Mouse (Mus musculus): Measurements from ENCODE around the gene Rita1. TPM values are rescaled to one million over a fixed set of nuclear protein-coding genes. Genes with fewer than 3 reads are reported as not detected.

Gene Rita1
- polyA plus RNA-seq, 1 experiment from 2014 or later, result 13.4 TPM

- no peaks in the 10 kb centered on the region for H3K9me3 ChIP-seq (replicated peaks; ENCODE audit: control insufficient read depth, low read length)
- H3K4me1 ChIP-seq (ENCODE audit: control insufficient read depth, insufficient read depth, low read length), result peaks cover 86% of the 10 kb centered on the region
- no peak overlapping the region for H3K4me2 ChIP-seq (ENCODE audit: low read depth, low read length)
- H3K27me3 ChIP-seq (ENCODE audit: control insufficient read depth, insufficient read depth, low read length), result no peaks in the 10 kb centered on the region
- no peak for ATAC-seq (ENCODE audit: insufficient read depth, low FRiP score)
- H3K36me3 ChIP-seq (ENCODE audit: control insufficient read depth, insufficient read depth, low read length), result no peaks in the 10 kb centered on the region
- peak overlapping the region; percentile 47 for H3K9ac ChIP-seq (ENCODE audit: low read length)
- peak overlapping the region; percentile 74 for H3K27ac ChIP-seq (ENCODE audit: low read length)
- 63% methylated on average over 14 of the region's 14 CpGs for WGBS
- H3K4me3 ChIP-seq (replicated peaks; ENCODE audit: low read length), result no peak overlapping the region
Observed at GRCm38 (mm10) chr5:120567761-120568211, 44.6 kb downstream of the Rita1 start.

GRCm38 (mm10) chr5:120567253-120567701 lies 45.1 kb downstream of the Rita1 start:
- Histone ChIP-seq H3K27ac (ENCODE audit: low read length) (peak overlapping the region; percentile 74), H3K4me2 (ENCODE audit: low read depth, low read length) (no peak overlapping the region), H3K27me3 (ENCODE audit: control insufficient read depth, insufficient read depth, low read length) (no peaks in the 10 kb centered on the region), H3K9me3 (replicated peaks; ENCODE audit: control insufficient read depth, low read length) (no peaks in the 10 kb centered on the region), H3K9ac (ENCODE audit: low read length) (peak overlapping the region; percentile 47), H3K4me3 (replicated peaks; ENCODE audit: low read length) (no peak overlapping the region), H3K36me3 (ENCODE audit: control insufficient read depth, insufficient read depth, low read length) (no peaks in the 10 kb centered on the region), H3K4me1 (ENCODE audit: control insufficient read depth, insufficient read depth, low read length) (peaks cover 87% of the 10 kb centered on the region)
- no peak for ATAC-seq (ENCODE audit: insufficient read depth, low FRiP score)
- 43% methylated on average over 21 of the region's 21 CpGs for WGBS

GRCm38 (mm10) chr5:120566681-120567252 lies 45.6 kb downstream of the Rita1 start:
- no peaks in the 10 kb centered on the region for H3K27me3 ChIP-seq (ENCODE audit: control insufficient read depth, insufficient read depth, low read length)
- H3K27ac ChIP-seq (ENCODE audit: low read length), result peak overlapping the region; percentile 74
- H3K9me3 ChIP-seq (replicated peaks; ENCODE audit: control insufficient read depth, low read length), result no peaks in the 10 kb centered on the region
- 59% methylated on average over 9 of the region's 9 CpGs for WGBS
- no peaks in the 10 kb centered on the region for H3K36me3 ChIP-seq (ENCODE audit: control insufficient read depth, insufficient read depth, low read length)
- H3K9ac ChIP-seq (ENCODE audit: low read length), result peak overlapping the region; percentile 47
- no peak for ATAC-seq (ENCODE audit: insufficient read depth, low FRiP score)
- H3K4me1 ChIP-seq (ENCODE audit: control insufficient read depth, insufficient read depth, low read length), result peaks cover 84% of the 10 kb centered on the region
- H3K4me3 ChIP-seq (replicated peaks; ENCODE audit: low read length), result no peak overlapping the region
- H3K4me2 ChIP-seq (ENCODE audit: low read depth, low read length), result no peak overlapping the region

- H3K27ac ChIP-seq (ENCODE audit: low read length), result peak overlapping the region; percentile 74
- H3K36me3 ChIP-seq (ENCODE audit: control insufficient read depth, insufficient read depth, low read length), result no peaks in the 10 kb centered on the region
- 52% methylated on average over 5 of the region's 5 CpGs for WGBS
- no peaks in the 10 kb centered on the region for H3K27me3 ChIP-seq (ENCODE audit: control insufficient read depth, insufficient read depth, low read length)
- H3K4me2 ChIP-seq (ENCODE audit: low read depth, low read length), result no peak overlapping the region; the same call in 1 of the 2 replicates
- ATAC-seq (ENCODE audit: insufficient read depth, low FRiP score), result no peak
- no peaks in the 10 kb centered on the region for H3K9me3 ChIP-seq (replicated peaks; ENCODE audit: control insufficient read depth, low read length)
- H3K4me1 ChIP-seq (ENCODE audit: control insufficient read depth, insufficient read depth, low read length), result peaks cover 80% of the 10 kb centered on the region
- no peak overlapping the region for H3K4me3 ChIP-seq (replicated peaks; ENCODE audit: low read length)
- H3K9ac ChIP-seq (ENCODE audit: low read length), result peak overlapping the region; percentile 47
Observed at GRCm38 (mm10) chr5:120566101-120566500, 46.3 kb downstream of the Rita1 start.

- peaks cover 79% of the 10 kb centered on the region for H3K4me1 ChIP-seq (ENCODE audit: control insufficient read depth, insufficient read depth, low read length)
- no peak for ATAC-seq (ENCODE audit: insufficient read depth, low FRiP score)
- H3K4me3 ChIP-seq (replicated peaks; ENCODE audit: low read length), result no peak overlapping the region
- no peaks in the 10 kb centered on the region for H3K27me3 ChIP-seq (ENCODE audit: control insufficient read depth, insufficient read depth, low read length)
- WGBS, result 39% methylated on average over 15 of the region's 15 CpGs
- H3K36me3 ChIP-seq (ENCODE audit: control insufficient read depth, insufficient read depth, low read length), result no peaks in the 10 kb centered on the region
- no peak overlapping the region for H3K4me2 ChIP-seq (ENCODE audit: low read depth, low read length)
- no peaks in the 10 kb centered on the region for H3K9me3 ChIP-seq (replicated peaks; ENCODE audit: control insufficient read depth, low read length)
- H3K27ac ChIP-seq (ENCODE audit: low read length), result peak overlapping the region; percentile 74
- H3K9ac ChIP-seq (ENCODE audit: low read length), result peak overlapping the region; percentile 47
Observed at GRCm38 (mm10) chr5:120565171-120565905, 47.1 kb downstream of the Rita1 start.

- no peak for ATAC-seq (ENCODE audit: insufficient read depth, low FRiP score)
- Histone ChIP-seq H3K4me2 (ENCODE audit: low read depth, low read length) (peak overlapping the region; percentile 16; the same call in 1 of the 2 replicates), H3K9ac (ENCODE audit: low read length) (no peak overlapping the region), H3K27me3 (ENCODE audit: control insufficient read depth, insufficient read depth, low read length) (no peaks in the 10 kb centered on the region), H3K9me3 (replicated peaks; ENCODE audit: control insufficient read depth, low read length) (no peaks in the 10 kb centered on the region), H3K4me3 (replicated peaks; ENCODE audit: low read length) (no peak overlapping the region), H3K36me3 (ENCODE audit: control insufficient read depth, insufficient read depth, low read length) (no peaks in the 10 kb centered on the region), H3K4me1 (ENCODE audit: control insufficient read depth, insufficient read depth, low read length) (peaks cover 80% of the 10 kb centered on the region), H3K27ac (ENCODE audit: low read length) (peak overlapping the region; percentile 94)
- WGBS, result 21% methylated on average over 4 of the region's 4 CpGs
Observed at GRCm38 (mm10) chr5:120563914-120564311, 48.5 kb downstream of the Rita1 start.

GRCm38 (mm10) chr5:120562956-120563913 lies 49.2 kb downstream of the Rita1 start:
- H3K4me1 ChIP-seq (ENCODE audit: control insufficient read depth, insufficient read depth, low read length), result peaks cover 80% of the 10 kb centered on the region
- no peak overlapping the region for H3K4me3 ChIP-seq (replicated peaks; ENCODE audit: low read length)
- H3K9ac ChIP-seq (ENCODE audit: low read length), result peak overlapping the region; percentile 59
- no peaks in the 10 kb centered on the region for H3K27me3 ChIP-seq (ENCODE audit: control insufficient read depth, insufficient read depth, low read length)
- WGBS, result 26% methylated on average over 28 of the region's 28 CpGs
- H3K27ac ChIP-seq (ENCODE audit: low read length), result peak overlapping the region; percentile 94
- H3K4me2 ChIP-seq (ENCODE audit: low read depth, low read length), result peak overlapping the region; percentile 16; the same call in 1 of the 2 replicates
- H3K36me3 ChIP-seq (ENCODE audit: control insufficient read depth, insufficient read depth, low read length), result no peaks in the 10 kb centered on the region
- H3K9me3 ChIP-seq (replicated peaks; ENCODE audit: control insufficient read depth, low read length), result no peaks in the 10 kb centered on the region
- peak; percentile 74 for ATAC-seq (ENCODE audit: insufficient read depth, low FRiP score)

- Histone ChIP-seq H3K4me2 (ENCODE audit: low read depth, low read length) (peak overlapping the region; percentile 45), H3K4me1 (ENCODE audit: control insufficient read depth, insufficient read depth, low read length) (peaks cover 58% of the 10 kb centered on the region), H3K27ac (ENCODE audit: low read length) (peak overlapping the region; percentile 86), H3K9ac (ENCODE audit: low read length) (peak overlapping the region; percentile 56), H3K9me3 (replicated peaks; ENCODE audit: control insufficient read depth, low read length) (no peaks in the 10 kb centered on the region), H3K27me3 (ENCODE audit: control insufficient read depth, insufficient read depth, low read length) (no peaks in the 10 kb centered on the region), H3K36me3 (ENCODE audit: control insufficient read depth, insufficient read depth, low read length) (no peaks in the 10 kb centered on the region), H3K4me3 (replicated peaks; ENCODE audit: low read length) (peak overlapping the region; percentile 9)
- peak; percentile 53 for ATAC-seq (ENCODE audit: insufficient read depth, low FRiP score)
- 6% methylated on average over 16 of the region's 16 CpGs for WGBS
Observed at GRCm38 (mm10) chr5:120560616-120561311, 51.6 kb downstream of the Rita1 start.

All from stomach, embryonic 16.5 days (tissue).